Mouse (Mus musculus): ENCODE measurements around the gene Dmc1. TPM values are rescaled to one million over a fixed set of nuclear protein-coding genes. Genes with fewer than 3 reads are reported as not detected.
A peak's percentile ranks its signal among the peaks of the same experiment; 100 is the strongest.

The Dmc1 gene
- total and polyA plus RNA-seq, 3 experiments = not detected

- Histone ChIP-seq H3K79me2 (replicated peaks; ENCODE audit: control insufficient read depth, extremely low read depth, insufficient read depth, poor library complexity, severe bottlenecking) (no peaks in the 10 kb centered on the region), H3K36me3 (replicated peaks in 1 of 2; ENCODE audit: control insufficient read depth in 1 of 2, insufficient read depth in 1 of 2, low read length in 1 of 2) (no peaks in the 10 kb centered on the region), H3K9me3 (replicated peaks; ENCODE audit: low read length) (no peaks in the 10 kb centered on the region), H3K27ac (ENCODE audit: insufficient read depth, low read depth) (no peak overlapping the region), H3K4me2 (ENCODE audit: insufficient read depth, low read depth, poor library complexity, severe bottlenecking) (no peak overlapping the region), H3K9ac (ENCODE audit: insufficient read depth, low read depth) (no peak overlapping the region), H3K4me3 (replicated peaks in 1 of 3; ENCODE audit: low read depth in 2 of 3, low read length in 2 of 3, poor library complexity in 1 of 3) (no peak overlapping the region), H3K4me1 (ENCODE audit: control insufficient read depth in 1 of 2, insufficient read depth in 2 of 2) (peaks cover 0 to 2% of the 10 kb centered on the region in 2 experiments; a peak in 1 of 4 replicates), H3K27me3 (replicated peaks) (no peaks in the 10 kb centered on the region)
- in situ Hi-C loops (cut with MboI; ENCODE audit: low pct_ligation_motif_present, low pct_unique_long_range_greater_than_20kb, low sequenced_read_pairs) (no loop called here), dilution Hi-C loops (cut with MboI; ENCODE audit: extremely low pct_ligation_motif_present, extremely low pct_unique_long_range_greater_than_20kb, low sequenced_read_pairs) (no loop called here)
- TF ChIP-seq CHD2 (IDR thresholded peaks at IDR 0.05; ENCODE audit: low read length) = no peak
- TF ChIP-seq CTCF (conservative IDR thresholded peaks at IDR 0.05 in 1 of 2, IDR thresholded peaks at IDR 0.05 in 1 of 2; ENCODE audit: low read depth in 2 of 2, low read length in 2 of 2) = peak in 1 of 2 experiments; percentile 29; a peak in 1 of 4 replicates
- DNase-seq (ENCODE audit: extremely low read depth) = no peak
Observed at GRCm38 (mm10) chr15:79616729-79617128, 11.8 kb upstream of the Dmc1 start.

- Histone ChIP-seq H3K27ac (ENCODE audit: insufficient read depth, low read depth) (no peak overlapping the region), H3K4me3 (replicated peaks in 1 of 3; ENCODE audit: low read depth in 2 of 3, low read length in 2 of 3, poor library complexity in 1 of 3) (no peak overlapping the region), H3K4me1 (ENCODE audit: control insufficient read depth in 1 of 2, insufficient read depth in 2 of 2) (peaks cover 0 to 2% of the 10 kb centered on the region in 2 experiments; a peak in 1 of 4 replicates), H3K9ac (ENCODE audit: insufficient read depth, low read depth) (no peak overlapping the region), H3K9me3 (replicated peaks; ENCODE audit: low read length) (no peaks in the 10 kb centered on the region), H3K27me3 (replicated peaks) (no peaks in the 10 kb centered on the region), H3K36me3 (replicated peaks in 1 of 2; ENCODE audit: control insufficient read depth in 1 of 2, insufficient read depth in 1 of 2, low read length in 1 of 2) (no peaks in the 10 kb centered on the region), H3K4me2 (ENCODE audit: insufficient read depth, low read depth, poor library complexity, severe bottlenecking) (no peak overlapping the region), H3K79me2 (replicated peaks; ENCODE audit: control insufficient read depth, extremely low read depth, insufficient read depth, poor library complexity, severe bottlenecking) (no peaks in the 10 kb centered on the region)
- in situ Hi-C loops (cut with MboI; ENCODE audit: low pct_ligation_motif_present, low pct_unique_long_range_greater_than_20kb, low sequenced_read_pairs) (no loop called here), dilution Hi-C loops (cut with MboI; ENCODE audit: extremely low pct_ligation_motif_present, extremely low pct_unique_long_range_greater_than_20kb, low sequenced_read_pairs) (no loop called here)
- no peak for DNase-seq (ENCODE audit: extremely low read depth)
- no peak for TF ChIP-seq JUND (conservative IDR thresholded peaks at IDR 0.05; ENCODE audit: low read depth, low read length)
- TF ChIP-seq NELFE (IDR thresholded peaks at IDR 0.05; ENCODE audit: low read depth, low read length) = no peak
- no peak for TF ChIP-seq POLR2AphosphoS2 (IDR thresholded peaks at IDR 0.05; ENCODE audit: low read depth, low read length)
- no peak for TF ChIP-seq USF2 (conservative IDR thresholded peaks at IDR 0.05; ENCODE audit: low read depth, low read length)
- no peak for TF ChIP-seq IRF4 (IDR thresholded peaks at IDR 0.05; ENCODE audit: low read depth, low read length)
- TF ChIP-seq MAZ (IDR thresholded peaks at IDR 0.05; ENCODE audit: low read depth, low read length) = no peak
- no peak for TF ChIP-seq ELF1 (IDR thresholded peaks at IDR 0.05; ENCODE audit: low read depth, low read length)
Observed at GRCm38 (mm10) chr15:79615501-79615900, 10.6 kb upstream of the Dmc1 start.

- no peaks in the 10 kb centered on the region for H3K4me1 ChIP-seq (ENCODE audit: control insufficient read depth in 1 of 2, insufficient read depth in 2 of 2)
Observed at GRCm38 (mm10) chr15:79609226-79609625, 4.3 kb upstream of the Dmc1 start.

More at GRCm38 (mm10) chr15:79609226-79609625, 4.3 kb upstream of the Dmc1 start:
- no peak overlapping the region for H3K27ac ChIP-seq (ENCODE audit: insufficient read depth, low read depth)
- TF ChIP-seq ZMIZ1 (IDR thresholded peaks at IDR 0.05; ENCODE audit: low read depth, low read length) = no peak
- TF ChIP-seq UBTF (IDR thresholded peaks at IDR 0.05; ENCODE audit: low read depth, low read length) = no peak
- no peak for TF ChIP-seq POLR2AphosphoS2 (IDR thresholded peaks at IDR 0.05; ENCODE audit: low read depth, low read length)
- TF ChIP-seq USF1 (IDR thresholded peaks at IDR 0.05; ENCODE audit: low read depth, low read length) = no peak
- no peak for TF ChIP-seq USF2 (conservative IDR thresholded peaks at IDR 0.05; ENCODE audit: low read depth, low read length)
- TF ChIP-seq ELF1 (IDR thresholded peaks at IDR 0.05; ENCODE audit: low read depth, low read length) = no peak
- peaks cover 7% of the 10 kb centered on the region for H3K9me3 ChIP-seq (replicated peaks; ENCODE audit: low read length)
- dilution Hi-C loops (cut with MboI; ENCODE audit: extremely low pct_ligation_motif_present, extremely low pct_unique_long_range_greater_than_20kb, low sequenced_read_pairs) (no loop called here), in situ Hi-C loops (cut with MboI; ENCODE audit: low pct_ligation_motif_present, low pct_unique_long_range_greater_than_20kb, low sequenced_read_pairs) (no loop called here)
- no peak overlapping the region for H3K4me3 ChIP-seq (replicated peaks in 1 of 3; ENCODE audit: low read depth in 2 of 3, low read length in 2 of 3, poor library complexity in 1 of 3)
- H3K27me3 ChIP-seq (replicated peaks) = no peaks in the 10 kb centered on the region
- no peak for DNase-seq (ENCODE audit: extremely low read depth)
- no peaks in the 10 kb centered on the region for H3K79me2 ChIP-seq (replicated peaks; ENCODE audit: control insufficient read depth, extremely low read depth, insufficient read depth, poor library complexity, severe bottlenecking)
- no peak overlapping the region for H3K9ac ChIP-seq (ENCODE audit: insufficient read depth, low read depth)
- no peaks in the 10 kb centered on the region for H3K36me3 ChIP-seq (replicated peaks in 1 of 2; ENCODE audit: control insufficient read depth in 1 of 2, insufficient read depth in 1 of 2, low read length in 1 of 2)
- no peak overlapping the region for H3K4me2 ChIP-seq (ENCODE audit: insufficient read depth, low read depth, poor library complexity, severe bottlenecking)
